Mouse (Mus musculus) limb, embryonic 13.5 days (tissue): ENCODE measurements around the gene C1qtnf1. TPM values are rescaled to one million over a fixed set of nuclear protein-coding genes. Genes with fewer than 3 reads are reported as not detected.

Source experiments
- ATAC-seq: fragments of 200-750 bp; cut with Nextera tagmentation; 2 replicates; pipeline ENCODE4 v1.8.0; 2017; ENCODE audit warnings: low read depth, moderate number of reproducible peaks, moderate TSS enrichment; ENCODE audit not compliant: low FRiP score
- H3K27ac ChIP-seq: fragments of 300-500 bp; sonication (generic); 2 replicates; pipeline ENCODE4 v1.5.1; 2015; ENCODE audit warnings: inconsistent platforms, mild to moderate bottlenecking, moderate library complexity
- H3K27me3 ChIP-seq: fragments of 300-500 bp; sonication (generic); 2 replicates; pipeline ENCODE4 v1.6.1; 2015; ENCODE audit warnings: mild to moderate bottlenecking, inconsistent platforms
- H3K36me3 ChIP-seq: fragments of 300-500 bp; sonication (generic); 2 replicates; pipeline ENCODE4 v1.6.1; 2015; ENCODE audit warnings: inconsistent platforms, mild to moderate bottlenecking, moderate library complexity
- H3K4me1 ChIP-seq: fragments of 300-500 bp; sonication (generic); 2 replicates; pipeline ENCODE4 v1.6.1; 2015; ENCODE audit warnings: inconsistent platforms
- H3K4me2 ChIP-seq: fragments of 300-500 bp; sonication (generic); replicated peaks from 2 replicates; pipeline ENCODE4 v1.6.1; 2015; ENCODE audit warnings: inconsistent platforms, mild to moderate bottlenecking, moderate library complexity
- H3K4me3 ChIP-seq: fragments of 300-500 bp; sonication (generic); 2 replicates; pipeline ENCODE4 v1.5.1; 2015; ENCODE audit warnings: moderate library complexity, mild to moderate bottlenecking, inconsistent platforms
- H3K9ac ChIP-seq: fragments of 300-500 bp; sonication (generic); 2 replicates; pipeline ENCODE4 v1.6.1; 2015; ENCODE audit warnings: mild to moderate bottlenecking, inconsistent platforms
- H3K9me3 ChIP-seq: fragments of 300-500 bp; sonication (generic); 2 replicates; pipeline ENCODE4 v1.6.1; 2016; ENCODE audit warnings: inconsistent platforms
- WGBS: fragments of 180-500 bp; shearing (Covaris S2); methylation state at CpG from one replicate; pipeline ENCODE4 v1.1.7; 2015; 5-methylcytosine and 5-hydroxymethylcytosine counted together
- polyA plus RNA-seq: library from polyadenylated mRNA; unstranded; fragments of >200 nt; fragmentation: Nextera tagmentation; extraction: Ambion mirVana; gene quantifications from 2 replicates; pipeline ENCODE4 v1.2.1, GENCODE M21; 2015

C1qtnf1 gene
- polyA plus RNA-seq, 1 experiment from 2014 or later = 6.6 TPM

DNA sequence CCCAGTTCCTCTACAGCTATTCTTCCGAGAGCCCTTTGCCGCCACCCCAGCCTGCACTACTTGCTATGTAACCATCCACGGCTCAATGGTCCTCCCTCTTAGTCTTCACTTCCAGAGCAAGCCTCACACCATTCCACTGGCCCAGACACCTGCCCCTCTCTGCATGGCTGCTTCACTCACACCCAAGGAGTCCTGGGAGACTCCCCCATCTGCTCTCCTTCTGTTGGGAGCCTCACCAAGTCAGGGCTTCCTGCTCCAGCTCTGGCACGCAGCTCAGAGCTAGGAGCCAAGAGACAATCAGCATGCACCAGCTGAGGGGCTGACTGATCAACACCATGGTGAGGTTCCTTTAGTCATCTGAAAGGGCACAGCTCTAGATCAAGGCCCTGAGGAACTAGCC, 14.9 kb upstream of the C1qtnf1 start:
- Histone ChIP-seq H3K27ac (no peak overlapping the region), H3K27me3 (no peaks in the 10 kb centered on the region), H3K9ac (no peak overlapping the region), H3K36me3 (peaks cover 76% of the 10 kb centered on the region), H3K9me3 (no peaks in the 10 kb centered on the region), H3K4me2 (no peak overlapping the region), H3K4me1 (peaks cover 15% of the 10 kb centered on the region), H3K4me3 (no peak overlapping the region)
- no peak for ATAC-seq
- 89% methylated on average over 4 of the region's 4 CpGs for WGBS

DNA sequence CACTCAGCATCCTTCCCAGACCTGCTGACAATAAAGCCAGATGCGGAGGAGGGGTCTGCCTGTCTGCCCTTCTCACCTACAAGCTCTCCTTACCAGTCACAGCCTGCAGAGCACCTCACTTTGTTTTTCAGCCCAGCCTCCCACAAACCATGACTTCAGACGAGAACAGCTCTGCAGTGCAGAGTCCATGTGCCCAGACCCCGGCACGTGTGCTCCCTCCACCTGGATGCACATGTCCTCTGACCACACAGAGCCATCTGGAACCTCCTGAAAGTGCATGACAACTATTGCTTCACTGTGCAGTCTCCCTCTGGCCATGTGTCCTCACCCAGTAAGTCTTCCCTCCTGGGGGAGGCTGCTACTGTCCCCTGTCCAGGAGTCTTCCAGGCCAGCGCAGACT, 13.7 kb upstream of the C1qtnf1 start:
- peaks cover 64% of the 10 kb centered on the region for H3K36me3 ChIP-seq
- H3K4me2 ChIP-seq = no peak overlapping the region
- H3K4me1 ChIP-seq = peaks cover 19% of the 10 kb centered on the region
- no peak overlapping the region for H3K9ac ChIP-seq
- no peaks in the 10 kb centered on the region for H3K9me3 ChIP-seq
- 83% methylated on average over 5 of the region's 5 CpGs for whole genome bisulfite sequencing
- H3K27ac ChIP-seq = no peak overlapping the region
- H3K27me3 ChIP-seq = no peaks in the 10 kb centered on the region
- ATAC-seq = no peak
- no peak overlapping the region for H3K4me3 ChIP-seq

DNA sequence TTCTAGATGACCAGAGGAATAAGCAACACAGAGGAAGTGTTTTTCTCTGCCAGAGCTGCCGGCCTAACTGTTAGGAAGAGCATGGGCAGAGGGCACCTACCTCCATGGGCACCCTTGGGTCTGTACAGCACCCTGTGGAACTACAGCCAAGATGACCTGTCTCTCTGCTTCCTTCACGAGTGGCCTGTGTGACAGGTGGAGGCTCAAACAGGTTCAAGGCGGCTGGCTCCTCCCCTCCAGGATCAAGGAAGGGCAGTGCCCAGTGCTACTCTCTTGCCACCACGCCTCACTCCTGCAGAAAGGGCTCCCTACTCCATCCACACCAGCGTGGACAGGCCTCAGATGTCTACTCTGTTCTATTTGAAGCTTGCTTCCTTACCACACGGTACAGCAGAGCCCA, 12.4 kb upstream of the C1qtnf1 start:
- no peak overlapping the region for H3K4me2 ChIP-seq
- no peaks in the 10 kb centered on the region for H3K9me3 ChIP-seq
- WGBS = 84% methylated on average over 6 of the region's 6 CpGs
- no peak overlapping the region for H3K4me3 ChIP-seq
- ATAC-seq = no peak
- no peaks in the 10 kb centered on the region for H3K27me3 ChIP-seq
- no peak overlapping the region for H3K9ac ChIP-seq
- peaks cover 26% of the 10 kb centered on the region for H3K4me1 ChIP-seq
- no peak overlapping the region for H3K27ac ChIP-seq
- H3K36me3 ChIP-seq = peaks cover 51% of the 10 kb centered on the region

DNA sequence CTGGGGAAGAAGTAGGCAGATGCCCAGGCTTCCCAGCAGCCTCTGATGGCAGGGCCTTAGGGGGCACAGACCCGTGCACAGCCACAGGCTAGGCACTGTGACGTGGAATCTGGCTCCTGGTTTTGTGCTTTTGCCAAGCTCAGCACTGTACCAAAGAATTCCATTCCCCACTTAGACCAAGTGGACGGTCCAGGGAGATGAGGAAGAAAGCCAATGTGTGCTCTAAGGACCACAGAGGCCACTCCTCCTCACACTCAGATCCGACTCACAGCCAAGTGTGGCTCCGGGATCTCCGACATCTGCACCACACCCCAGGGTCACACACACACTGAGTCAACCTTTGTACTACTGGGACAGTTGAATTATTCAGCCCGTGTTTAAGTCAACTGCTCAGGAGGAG, 12.0 kb upstream of the C1qtnf1 start:
- Histone ChIP-seq H3K4me1 (peaks cover 26% of the 10 kb centered on the region), H3K27me3 (no peaks in the 10 kb centered on the region), H3K36me3 (peaks cover 47% of the 10 kb centered on the region), H3K27ac (no peak overlapping the region), H3K4me3 (no peak overlapping the region), H3K4me2 (no peak overlapping the region), H3K9ac (no peak overlapping the region), H3K9me3 (no peaks in the 10 kb centered on the region)
- ATAC-seq = no peak
- WGBS = 87% methylated on average over 7 of the region's 7 CpGs

DNA sequence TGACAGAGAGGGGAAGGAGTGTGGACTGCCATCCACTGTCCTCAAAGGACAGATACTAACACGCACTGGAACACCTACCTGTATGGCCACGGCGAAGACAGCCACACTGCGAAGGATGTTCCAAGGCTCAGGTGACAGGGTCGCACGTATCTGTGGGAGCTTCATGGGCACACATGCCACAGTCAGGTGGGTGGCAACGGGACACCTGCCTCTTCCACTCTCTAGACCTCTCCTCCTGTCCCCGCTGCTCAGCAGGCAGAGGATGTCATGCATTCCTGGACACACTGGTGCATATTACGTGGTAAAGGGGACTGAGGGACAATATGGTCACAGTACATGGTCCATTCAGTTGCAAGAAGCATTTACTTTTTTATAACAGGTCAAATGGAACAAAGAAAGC, 10.5 kb upstream of the C1qtnf1 start:
- Histone ChIP-seq H3K4me3 (peak overlapping the region; percentile 95), H3K27me3 (no peaks in the 10 kb centered on the region; the same call in 1 of the 2 replicates), H3K36me3 (peaks cover 34% of the 10 kb centered on the region), H3K4me1 (peaks cover 26% of the 10 kb centered on the region), H3K4me2 (peak overlapping the region; percentile 82), H3K9ac (peak overlapping the region; percentile 98), H3K27ac (no peak overlapping the region), H3K9me3 (no peaks in the 10 kb centered on the region)
- ATAC-seq = no peak
- WGBS = 92% methylated on average over 9 of the region's 9 CpGs

DNA sequence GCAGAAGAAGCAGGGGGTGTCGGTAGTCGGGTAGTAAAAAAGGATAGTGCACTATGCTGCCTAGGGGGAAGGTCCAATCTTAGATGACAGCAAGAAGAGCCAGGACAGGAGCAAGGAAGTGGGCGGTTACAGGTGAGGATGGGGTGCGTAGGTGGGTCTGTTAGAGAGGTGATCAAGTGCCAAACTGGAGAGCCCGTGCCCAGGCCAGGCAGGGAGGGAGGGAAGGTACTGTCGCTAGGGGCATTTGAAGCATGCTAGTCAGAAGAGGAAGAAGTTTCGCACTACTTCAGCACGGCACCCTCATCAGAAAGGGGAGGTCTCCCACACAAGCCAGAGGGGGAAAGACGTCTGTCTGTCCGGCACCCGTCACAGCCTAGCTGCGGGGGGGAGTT, 9.6 kb upstream of the C1qtnf1 start:
- Histone ChIP-seq H3K36me3 (peaks cover 28% of the 10 kb centered on the region), H3K27me3 (no peaks in the 10 kb centered on the region; the same call in 1 of the 2 replicates), H3K9me3 (no peaks in the 10 kb centered on the region), H3K4me2 (peak overlapping the region; percentile 82), H3K4me1 (peaks cover 32% of the 10 kb centered on the region), H3K4me3 (peak overlapping the region; percentile 95), H3K9ac (peak overlapping the region; percentile 98), H3K27ac (peak overlapping the region; percentile 62)
- peak; percentile 6 for ATAC-seq
- 4% methylated on average over 12 of the region's 12 CpGs for WGBS

DNA sequence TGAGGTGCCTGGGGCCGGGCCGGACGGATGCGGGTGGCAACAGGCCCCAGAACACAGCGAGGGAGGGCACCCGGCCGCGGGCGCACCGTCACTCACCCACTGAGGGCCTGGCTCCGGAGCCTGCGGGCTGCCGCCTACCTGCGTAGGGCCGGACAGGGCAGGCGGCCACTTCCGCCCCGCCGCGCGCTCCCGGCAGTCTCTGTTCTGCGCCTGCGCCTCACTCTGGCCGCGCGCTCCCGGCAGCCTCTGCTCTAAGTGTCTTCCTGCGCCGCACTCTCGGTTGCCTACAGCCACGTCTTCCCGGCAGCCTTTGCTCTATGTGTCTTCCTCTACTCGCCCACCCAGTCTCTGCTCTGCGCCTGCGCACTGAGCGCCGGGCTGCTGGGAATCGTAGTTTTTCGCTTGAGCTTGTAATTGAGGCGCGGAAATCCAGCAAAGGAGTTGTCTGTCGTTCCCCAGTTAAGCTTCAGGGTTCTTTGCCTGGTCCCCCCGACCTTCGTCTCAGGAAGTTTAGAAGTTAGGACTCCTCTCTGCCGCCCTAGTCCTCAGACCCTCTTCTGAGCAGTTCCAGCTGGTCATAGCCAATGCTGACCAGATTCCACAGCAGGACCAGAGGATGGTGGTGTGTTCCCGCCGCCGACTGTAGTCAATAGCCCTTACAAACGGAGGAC, 9.0 kb upstream of the C1qtnf1 start, which contains the start of gene Cant1:
TSS of gene Cant1 (minus strand) at position 253 of the 671 bp plus-strand sequence.
- H3K27me3 ChIP-seq = no peaks in the 10 kb centered on the region; the same call in 1 of the 2 replicates
- H3K9ac ChIP-seq = peak within 1 kb of the TSS; percentile 98
- ATAC-seq = peak; percentile 95
- H3K4me3 ChIP-seq = peak within 1 kb of the TSS; percentile 95
- peaks cover 37% of the 10 kb centered on the region for H3K4me1 ChIP-seq
- H3K27ac ChIP-seq = peak within 1 kb of the TSS; percentile 72
- under 1% methylated on average over 48 of the region's 50 CpGs for WGBS
- no peaks in the 10 kb centered on the region for H3K9me3 ChIP-seq
- H3K36me3 ChIP-seq = peaks cover 22% of the 10 kb centered on the region
- peak within 1 kb of the TSS; percentile 82 for H3K4me2 ChIP-seq

DNA sequence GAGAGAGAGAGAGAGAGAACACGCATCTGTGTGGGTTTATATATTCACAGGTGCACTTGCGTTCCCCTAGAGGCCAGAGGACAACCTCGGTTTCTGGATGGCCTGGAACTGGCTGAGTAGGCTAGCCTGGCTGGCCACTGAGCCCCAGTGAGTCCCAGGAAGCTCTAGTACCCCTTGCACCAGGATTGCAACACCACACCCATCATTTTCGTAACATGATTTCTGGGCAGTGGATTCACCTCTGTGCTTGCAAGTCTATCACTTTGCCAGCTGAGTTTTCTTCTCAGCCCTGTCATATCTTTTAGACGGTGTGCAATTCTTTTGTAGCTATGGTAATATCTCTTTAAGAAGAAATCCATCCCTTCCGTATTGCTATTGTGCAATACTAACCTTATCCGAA, 7.7 kb upstream of the C1qtnf1 start:
- Histone ChIP-seq H3K36me3 (peaks cover 9% of the 10 kb centered on the region), H3K27me3 (no peaks in the 10 kb centered on the region; the same call in 1 of the 2 replicates), H3K4me1 (peaks cover 49% of the 10 kb centered on the region), H3K9ac (no peak overlapping the region), H3K4me3 (no peak overlapping the region), H3K27ac (no peak overlapping the region), H3K9me3 (no peaks in the 10 kb centered on the region), H3K4me2 (no peak overlapping the region)
- no peak for ATAC-seq
- 71% methylated on average over 7 of the region's 7 CpGs for WGBS

DNA sequence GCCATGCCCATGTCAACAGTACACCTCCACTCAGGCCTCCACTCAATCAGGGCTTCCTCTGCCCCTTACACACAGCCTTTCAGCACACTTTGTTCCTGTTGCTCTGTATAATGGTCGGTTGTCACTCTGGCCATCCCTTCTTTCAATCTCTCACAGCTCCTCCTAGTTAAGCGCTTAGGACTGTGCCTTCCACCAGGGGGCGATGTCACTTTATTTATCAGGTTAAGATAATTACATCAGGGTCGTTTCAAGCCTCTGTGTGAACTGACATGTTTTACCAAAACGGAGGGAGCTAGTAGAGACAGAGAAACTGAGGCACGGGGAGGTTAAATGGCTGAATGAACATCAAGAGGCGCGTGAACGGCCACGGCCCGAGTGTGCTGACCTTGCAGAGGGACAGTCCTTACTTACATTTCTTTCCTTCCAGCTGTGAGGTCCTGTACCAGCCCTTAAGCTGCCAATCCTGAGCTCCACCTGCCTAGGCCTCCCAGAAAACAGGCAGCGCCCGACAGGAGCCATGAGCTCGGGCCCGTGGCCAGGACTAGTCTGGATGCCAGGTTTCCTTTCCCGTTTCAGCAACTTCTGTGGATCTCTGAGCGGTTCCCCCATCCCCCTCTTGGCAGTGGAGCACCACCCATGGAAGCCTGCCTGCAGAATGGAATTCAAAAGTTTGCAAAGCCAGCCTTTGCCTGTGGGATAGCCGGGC, 4.6 kb upstream of the C1qtnf1 start:
- H3K27me3 ChIP-seq = peaks cover 3% of the 10 kb centered on the region; the same call in 1 of the 2 replicates
- peak overlapping the region; percentile 73 for H3K27ac ChIP-seq
- peak overlapping the region; percentile 10; the same call in 1 of the 2 replicates for H3K4me3 ChIP-seq
- H3K4me2 ChIP-seq = peak overlapping the region; percentile 54
- WGBS = 8% methylated on average over 18 of the region's 18 CpGs
- no peaks in the 10 kb centered on the region for H3K36me3 ChIP-seq
- no peaks in the 10 kb centered on the region for H3K9me3 ChIP-seq
- peak overlapping the region; percentile 62 for H3K9ac ChIP-seq
- ATAC-seq = peak; percentile 16; the same call in 1 of the 2 replicates
- H3K4me1 ChIP-seq = peaks cover 42% of the 10 kb centered on the region

DNA sequence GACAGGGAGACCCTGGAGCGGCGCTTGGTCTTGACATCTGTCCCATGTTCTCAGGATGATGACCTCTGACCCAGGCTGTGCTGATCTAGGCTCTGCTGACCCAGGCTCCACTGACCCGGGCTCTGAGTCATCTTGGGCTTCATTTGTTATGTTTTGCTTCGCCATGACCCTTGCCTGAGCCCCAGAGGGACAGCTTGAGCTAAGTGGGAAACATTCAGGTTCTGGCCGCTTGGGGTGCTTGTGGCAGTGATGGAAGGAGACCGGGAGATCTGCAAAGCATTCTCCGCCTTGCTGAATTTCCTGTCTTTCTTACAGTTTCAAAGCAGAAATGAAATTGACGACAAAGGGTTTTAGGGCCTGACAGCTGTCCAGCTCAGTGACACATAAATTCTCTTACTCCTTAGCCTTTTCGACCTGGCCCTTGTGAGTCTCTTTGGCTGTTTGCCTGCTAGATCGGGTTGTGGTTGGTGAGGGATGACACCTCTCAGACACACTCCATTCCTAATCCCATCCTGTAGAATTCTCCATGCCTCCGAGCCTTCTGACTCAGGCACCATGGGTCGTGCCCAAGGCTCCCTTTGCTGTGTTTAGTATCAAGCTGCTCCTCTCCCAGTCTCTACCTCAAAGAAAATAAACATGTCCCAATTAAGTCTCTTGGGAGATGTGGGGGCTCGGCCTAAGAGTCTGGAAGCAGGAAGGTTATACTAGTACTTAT, 3.2 kb upstream of the C1qtnf1 start:
- H3K9me3 ChIP-seq = no peaks in the 10 kb centered on the region
- peaks cover 50% of the 10 kb centered on the region for H3K4me1 ChIP-seq
- no peak overlapping the region for H3K4me3 ChIP-seq
- WGBS = 58% methylated on average over 13 of the region's 13 CpGs
- no peak overlapping the region for H3K4me2 ChIP-seq
- 0 out of 2 replicates have a peak overlapping the region, but pooled peaks have one; percentile 73 for H3K27ac ChIP-seq
- no peak for ATAC-seq
- H3K36me3 ChIP-seq = no peaks in the 10 kb centered on the region
- H3K9ac ChIP-seq = no peak overlapping the region
- peaks cover 3% of the 10 kb centered on the region; the same call in 1 of the 2 replicates for H3K27me3 ChIP-seq

DNA sequence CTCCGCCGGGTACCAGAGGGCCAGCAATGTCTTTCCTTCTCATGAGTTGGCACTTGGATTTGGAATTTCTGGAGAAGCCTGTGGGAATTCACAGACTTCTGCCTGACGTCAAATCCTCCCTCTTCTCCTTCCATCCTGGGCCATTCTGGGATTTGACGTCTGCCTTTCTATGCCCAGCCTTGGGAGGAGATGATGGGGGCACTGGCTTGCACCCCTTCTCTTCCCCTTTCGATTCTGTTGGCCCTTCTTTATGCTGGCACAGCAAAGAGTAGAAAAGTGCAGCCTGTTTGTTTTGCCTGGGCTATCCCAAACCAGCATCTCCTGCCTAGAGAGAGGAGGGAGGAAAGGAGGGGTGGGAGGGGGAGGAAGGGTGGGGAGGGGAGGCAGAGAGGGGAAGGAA, 1.2 kb upstream of the C1qtnf1 start:
- Histone ChIP-seq H3K27me3 (peaks cover 3% of the 10 kb centered on the region; the same call in 1 of the 2 replicates), H3K9ac (no peak overlapping the region), H3K9me3 (no peaks in the 10 kb centered on the region), H3K4me3 (no peak overlapping the region), H3K4me2 (no peak overlapping the region), H3K4me1 (peaks cover 67% of the 10 kb centered on the region), H3K27ac (no peak overlapping the region), H3K36me3 (no peaks in the 10 kb centered on the region)
- ATAC-seq = no peak
- WGBS = 78% methylated on average over 5 of the region's 5 CpGs
